1 mouse cellular context compared by ENCODE assay signal in genomic region chr17:86962297-86962893, GRCm38 (mm10).
TF ChIP-seq lines count a peak whose summit lies in the region.

No protein-coding gene starts in this region.

TF ChIP-seq in MEL, 35 proteins besides CTCF, POLR2A, EP300 and RAD21 (continued from another document):
- TF ChIP-seq CHD1 (IDR thresholded peaks at IDR 0.05; ENCODE audit: low read depth, low read length) (no peak), POLR2AphosphoS2 (IDR thresholded peaks at IDR 0.05; ENCODE audit: low read length) (no peak), HCFC1 (IDR thresholded peaks at IDR 0.05; ENCODE audit: low read depth, low read length) (no peak), USF1 (IDR thresholded peaks at IDR 0.05; ENCODE audit: low read depth, low read length) (no peak)
